Comparison of ENCODE assay signal across 24 mouse cellular contexts in the genomic region with DNA sequence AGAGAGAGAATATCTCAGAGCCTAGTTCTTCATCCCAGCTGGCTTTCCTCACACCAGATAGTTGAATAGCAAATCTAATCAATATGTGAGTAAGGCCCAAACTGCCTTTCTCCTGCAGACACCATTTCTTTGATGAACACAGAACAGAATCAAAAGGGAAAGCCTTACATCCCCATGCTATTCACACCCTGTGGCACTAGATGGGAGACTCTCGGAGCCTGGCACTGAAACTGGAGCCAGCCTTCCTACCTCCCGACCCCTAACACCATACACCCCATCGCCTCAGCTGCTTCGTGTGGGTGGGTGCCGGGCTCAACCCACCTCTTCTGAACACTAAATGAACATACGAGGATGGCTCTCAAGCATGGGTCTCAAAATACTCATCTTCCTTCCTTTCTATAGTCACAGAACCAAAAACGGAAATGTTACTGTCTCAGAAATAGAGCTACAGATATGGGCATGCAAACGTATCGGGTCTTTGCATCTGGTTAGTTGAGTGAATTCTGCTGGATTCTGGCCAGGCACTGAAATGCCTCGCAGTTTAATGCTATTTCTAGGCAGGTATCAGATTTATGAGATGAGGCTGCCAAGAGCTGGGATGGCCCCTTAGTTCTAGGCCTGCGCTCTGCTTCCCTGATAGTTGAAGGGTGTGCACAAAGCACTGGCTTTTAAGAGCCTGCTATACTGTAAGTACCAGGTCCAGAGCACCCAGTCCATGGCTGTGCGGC. TPM values are rescaled to one million over a fixed set of nuclear protein-coding genes. Genes with fewer than 3 reads are reported as not detected.
DNase-seq lines count a peak whose midpoint lies in the region; ATAC-seq and TF ChIP-seq lines count a peak whose summit lies in the region.
"Had no signal": no experiment of that assay in that cellular context is flagged by ENCODE, and none has a peak within 500 bp of the region (broad histone marks: within the 10 kb centered on the region; RNA-seq: fewer than 3 reads in every experiment).

No protein-coding gene starts in this region.

- peak; percentile 30 for DNase-seq in embryonic facial prominence, embryonic 14.5 days (ENCODE audit: low spot score)
- DNase-seq in embryonic facial prominence, embryonic 10.5 days (ENCODE audit: low spot score), result no peak
- DNase-seq in left cerebral cortex, adult 2 months (ENCODE audit: extremely low spot score in 1 of 2, low spot score in 2 of 2), result no peak
- DNase-seq in left cerebral cortex, adult 11 months (ENCODE audit: low spot score), result no peak
- DNase-seq in right cerebral cortex, postnatal 10 days (ENCODE audit: low spot score in 2 of 2), result peak; percentile 76 to 88
- no peak for DNase-seq in right cerebral cortex, adult 18-20 months
- DNase-seq in right cerebral cortex, postnatal 25 days, result peak; percentile 47
- DNase-seq in urinary bladder, postnatal 14 days (ENCODE audit: low spot score), result no peak
- DNase-seq: adrenal gland, postnatal 14 days; B cell, adult 2 months; cerebellum, adult 8-10 months; cerebellum, postnatal 14 days; embryo, embryonic 11 days; forebrain, postnatal 0 days; gastrocnemius, postnatal 36 days; heart, adult 2 months; heart, postnatal 36 days had no signal

- no peak overlapping the region for H3K4me3 ChIP-seq in embryonic facial prominence, embryonic 14.5 days (ENCODE audit: low read depth, low read length)
- H3K4me3 ChIP-seq in embryonic facial prominence, embryonic 10.5 days, result no peak overlapping the region
- no peak overlapping the region for H3K4me3 ChIP-seq in left cerebral cortex, adult 2 months
- H3K4me3 ChIP-seq: embryonic facial prominence, embryonic 12.5 days; forebrain, embryonic 12.5 days; heart, adult 2 months; heart, embryonic 13.5 days; hindbrain, embryonic 15.5 days had no signal

- ATAC-seq in embryonic facial prominence, embryonic 14.5 days (ENCODE audit: low read depth), result no peak
- ATAC-seq: CD4-positive, CD25-positive, alpha-beta regulatory T cell, adult 4 months; forebrain, postnatal 0 days had no signal

- intact Hi-C loops in left cerebral cortex, adult 2 months (cut with DNase I), result no loop called here

- H3K4me2 ChIP-seq in embryonic facial prominence, embryonic 14.5 days (ENCODE audit: low read depth, low read length), result no peak overlapping the region
- H3K4me2 ChIP-seq: embryonic facial prominence, embryonic 12.5 days; forebrain, embryonic 12.5 days; heart, embryonic 13.5 days; hindbrain, embryonic 15.5 days had no signal

- H3K27me3 ChIP-seq in embryonic facial prominence, embryonic 14.5 days (replicated peaks; ENCODE audit: control insufficient read depth, insufficient read depth, low read length), result no peaks in the 10 kb centered on the region
- no peaks in the 10 kb centered on the region for H3K27me3 ChIP-seq in embryonic facial prominence, embryonic 10.5 days (replicated peaks; ENCODE audit: low read depth, poor library complexity, severe bottlenecking)
- H3K27me3 ChIP-seq: embryonic facial prominence, embryonic 12.5 days; forebrain, embryonic 12.5 days; heart, embryonic 13.5 days; hindbrain, embryonic 15.5 days had no signal

- H3K36me3 ChIP-seq in embryonic facial prominence, embryonic 14.5 days (ENCODE audit: control insufficient read depth, insufficient read depth, low read length), result peaks cover 98% of the 10 kb centered on the region
- H3K36me3 ChIP-seq in embryonic facial prominence, embryonic 10.5 days (replicated peaks), result peaks cover 100% of the 10 kb centered on the region

- TF ChIP-seq CTCF in left cerebral cortex, adult 2 months (IDR thresholded peaks at IDR 0.05), result no peak; the same call in 1 of the 2 replicates

- no peak overlapping the region for H3K27ac ChIP-seq in embryonic facial prominence, embryonic 14.5 days (replicated peaks; ENCODE audit: low read depth, low read length)
- H3K27ac ChIP-seq in embryonic facial prominence, embryonic 10.5 days (replicated peaks), result no peak overlapping the region
- H3K27ac ChIP-seq in left cerebral cortex, adult 2 months, result peak overlapping the region; percentile 55
- H3K27ac ChIP-seq: embryonic facial prominence, embryonic 12.5 days; forebrain, embryonic 12.5 days; heart, adult 2 months; heart, embryonic 13.5 days; hindbrain, embryonic 15.5 days had no signal

- H3K4me1 ChIP-seq in embryonic facial prominence, embryonic 14.5 days (ENCODE audit: control insufficient read depth, insufficient read depth, low read length), result no peaks in the 10 kb centered on the region
- H3K4me1 ChIP-seq in embryonic facial prominence, embryonic 10.5 days, result no peaks in the 10 kb centered on the region
- H3K4me1 ChIP-seq: embryonic facial prominence, embryonic 12.5 days; forebrain, embryonic 12.5 days; hindbrain, embryonic 15.5 days had no signal

- H3K9me3 ChIP-seq in embryonic facial prominence, embryonic 14.5 days (ENCODE audit: control insufficient read depth, low read length), result no peaks in the 10 kb centered on the region
- H3K9me3 ChIP-seq in embryonic facial prominence, embryonic 10.5 days, result no peaks in the 10 kb centered on the region
- H3K9me3 ChIP-seq: embryonic facial prominence, embryonic 12.5 days; forebrain, embryonic 12.5 days; G1E; heart, embryonic 13.5 days; hindbrain, embryonic 15.5 days had no signal

- no peak overlapping the region for H3K9ac ChIP-seq in embryonic facial prominence, embryonic 14.5 days (ENCODE audit: low read depth, low read length)
- H3K9ac ChIP-seq: embryonic facial prominence, embryonic 12.5 days; forebrain, embryonic 12.5 days; forebrain, postnatal 0 days; heart, embryonic 13.5 days; hindbrain, embryonic 15.5 days had no signal

- 88% methylated on average over 12 of the region's 12 CpGs for WGBS in embryonic facial prominence, embryonic 14.5 days
- 94% methylated on average over 12 of the region's 12 CpGs for WGBS in embryonic facial prominence, embryonic 10.5 days

RNA-seq across cellular contexts. Expression of gene Gm36028, which starts 36.0 kb away (rescaled TPM):
- polyA plus RNA-seq in embryonic facial prominence, embryonic 14.5 days (2014; fragmentation: Nextera tagmentation; extraction: Ambion mirVana), result not detected in 2 replicates
- polyA plus RNA-seq in embryonic facial prominence, embryonic 10.5 days (2016; fragmentation: Nextera tagmentation; extraction: Ambion mirVana), result 0.62 and 0.85 TPM in 2 replicates
- not detected for total RNA-seq in left cerebral cortex, adult 2 months (2021)
- total RNA-seq: forebrain, postnatal 0 days; gastrocnemius, adult 8-10 months; gastrocnemius, postnatal 36 days had no signal
- polyA plus RNA-seq: CD4-positive, CD25-positive, alpha-beta regulatory T cell, adult 4 months; G1E had no signal

RNA-seq across cellular contexts. Expression of gene Lrrc58, which starts 43.2 kb away (rescaled TPM):
- 52.4 and 53.8 TPM in 2 replicates for polyA plus RNA-seq in embryonic facial prominence, embryonic 14.5 days (2014; fragmentation: Nextera tagmentation; extraction: Ambion mirVana)
- polyA plus RNA-seq in embryonic facial prominence, embryonic 10.5 days (2016; fragmentation: Nextera tagmentation; extraction: Ambion mirVana), result 68.3 and 68.9 TPM in 2 replicates
- total RNA-seq in left cerebral cortex, adult 2 months (2021), result 100 to 1,000 TPM; 105 to 106 TPM

RNA-seq across cellular contexts. Expression of gene Fstl1, which starts 48.3 kb away (rescaled TPM):
- 833 and 870 TPM in 2 replicates for polyA plus RNA-seq in embryonic facial prominence, embryonic 14.5 days (2014; fragmentation: Nextera tagmentation; extraction: Ambion mirVana)
- 192 and 210 TPM in 2 replicates for polyA plus RNA-seq in embryonic facial prominence, embryonic 10.5 days (2016; fragmentation: Nextera tagmentation; extraction: Ambion mirVana)
- 10 to 100 TPM; 28.8 to 33.3 TPM for total RNA-seq in left cerebral cortex, adult 2 months (2021)

Comparison
In these comparisons a context has a peak if more than half of its experiments do, and no peak if none do; other contexts are left out.
1. DNase-seq: peak in embryonic facial prominence, embryonic 14.5 days (single experiment), right cerebral cortex, postnatal 10 days (2 of 2) and right cerebral cortex, postnatal 25 days (single experiment); none in embryonic facial prominence, embryonic 10.5 days (single experiment), left cerebral cortex, adult 2 months (0 of 2), left cerebral cortex, adult 11 months (single experiment), right cerebral cortex, adult 18-20 months (single experiment) and urinary bladder, postnatal 14 days (single experiment).